Mouse (Mus musculus): ENCODE results near the gene Miox. TPM values are rescaled to one million over a fixed set of nuclear protein-coding genes. Genes with fewer than 3 reads are reported as not detected.

The Miox gene
- total and polyA plus RNA-seq, 3 experiments = not detected

GRCm38 (mm10) chr15:89350447-89350846 is 16.2 kb downstream of the Miox start:
- H3K27ac ChIP-seq = peak overlapping the region; percentile 82
- WGBS = 57% methylated on average over 5 of the region's 5 CpGs
- H3K9ac ChIP-seq (ENCODE audit: low read depth, low read length) = peak overlapping the region; percentile 29; the same call in 1 of the 2 replicates
- H3K4me3 ChIP-seq = peak overlapping the region; percentile 32
- H3K27me3 ChIP-seq (ENCODE audit: control insufficient read depth, insufficient read depth, low read length) = no peaks in the 10 kb centered on the region
- peaks cover 3% of the 10 kb centered on the region for H3K79me2 ChIP-seq (replicated peaks; ENCODE audit: control insufficient read depth, insufficient read depth, low read length)
- peaks cover 7% of the 10 kb centered on the region for H3K4me1 ChIP-seq (ENCODE audit: control insufficient read depth, insufficient read depth, low read length)
- H3K36me3 ChIP-seq (ENCODE audit: control insufficient read depth, insufficient read depth, low read length) = no peaks in the 10 kb centered on the region; the same call in 1 of the 2 replicates
- intact Hi-C loops (cut with DNase I) = no loop called here
- no peak for DNase-seq
- TF ChIP-seq POLR2A (IDR thresholded peaks at IDR 0.05; ENCODE audit: insufficient read depth, low read depth, low read length) (peak; percentile 69), EP300 (IDR thresholded peaks at IDR 0.05; ENCODE audit: insufficient read depth, low read depth, low read length) (0 out of 2 replicates have a peak, but pooled peaks have one; percentile 23), CTCF (IDR thresholded peaks at IDR 0.05) (0 out of 2 replicates have a peak, but pooled peaks have one; percentile 3)

- 67% methylated on average over 15 of the region's 15 CpGs for WGBS
Measured at GRCm38 (mm10) chr15:89351302-89351701, 17.1 kb downstream of the Miox start.

GRCm38 (mm10) chr15:89352054-89352453 is 17.9 kb downstream of the Miox start:
- TF ChIP-seq CTCF (IDR thresholded peaks at IDR 0.05) (no peak), POLR2A (IDR thresholded peaks at IDR 0.05; ENCODE audit: insufficient read depth, low read depth, low read length) (no peak), EP300 (IDR thresholded peaks at IDR 0.05; ENCODE audit: insufficient read depth, low read depth, low read length) (no peak)
- Histone ChIP-seq H3K36me3 (ENCODE audit: control insufficient read depth, insufficient read depth, low read length) (no peaks in the 10 kb centered on the region; the same call in 1 of the 2 replicates), H3K9ac (ENCODE audit: low read depth, low read length) (no peak overlapping the region), H3K4me1 (ENCODE audit: control insufficient read depth, insufficient read depth, low read length) (peaks cover 7% of the 10 kb centered on the region), H3K27me3 (ENCODE audit: control insufficient read depth, insufficient read depth, low read length) (no peaks in the 10 kb centered on the region), H3K79me2 (replicated peaks; ENCODE audit: control insufficient read depth, insufficient read depth, low read length) (peaks cover 3% of the 10 kb centered on the region), H3K4me3 (no peak overlapping the region), H3K27ac (no peak overlapping the region)
- no peak for DNase-seq
- WGBS = 90% methylated on average over 14 of the region's 14 CpGs
- intact Hi-C loops (cut with DNase I) = no loop called here

More at GRCm38 (mm10) chr15:89351302-89351701, 17.1 kb downstream of the Miox start:
- DNase-seq = no peak
- peak overlapping the region; percentile 82 for H3K27ac ChIP-seq
- TF ChIP-seq EP300 (IDR thresholded peaks at IDR 0.05; ENCODE audit: insufficient read depth, low read depth, low read length) = no peak
- TF ChIP-seq POLR2A (IDR thresholded peaks at IDR 0.05; ENCODE audit: insufficient read depth, low read depth, low read length) = no peak
- no peak for TF ChIP-seq CTCF (IDR thresholded peaks at IDR 0.05)
- H3K27me3 ChIP-seq (ENCODE audit: control insufficient read depth, insufficient read depth, low read length) = no peaks in the 10 kb centered on the region
- no peak overlapping the region for H3K4me3 ChIP-seq
- no peaks in the 10 kb centered on the region; the same call in 1 of the 2 replicates for H3K36me3 ChIP-seq (ENCODE audit: control insufficient read depth, insufficient read depth, low read length)
- intact Hi-C loops (cut with DNase I) = no loop called here
- H3K9ac ChIP-seq (ENCODE audit: low read depth, low read length) = no peak overlapping the region
- H3K4me1 ChIP-seq (ENCODE audit: control insufficient read depth, insufficient read depth, low read length) = peaks cover 7% of the 10 kb centered on the region
- peaks cover 3% of the 10 kb centered on the region for H3K79me2 ChIP-seq (replicated peaks; ENCODE audit: control insufficient read depth, insufficient read depth, low read length)

GRCm38 (mm10) chr15:89352795-89353194 is 18.6 kb downstream of the Miox start:
- intact Hi-C loops (cut with DNase I) = no loop called here
- H3K4me1 ChIP-seq (ENCODE audit: control insufficient read depth, insufficient read depth, low read length) = peaks cover 7% of the 10 kb centered on the region
- no peak overlapping the region for H3K4me3 ChIP-seq
- 97% methylated on average over 12 of the region's 12 CpGs for WGBS
- DNase-seq = no peak
- H3K9ac ChIP-seq (ENCODE audit: low read depth, low read length) = no peak overlapping the region
- TF ChIP-seq POLR2A (IDR thresholded peaks at IDR 0.05; ENCODE audit: insufficient read depth, low read depth, low read length) (no peak), EP300 (IDR thresholded peaks at IDR 0.05; ENCODE audit: insufficient read depth, low read depth, low read length) (no peak), CTCF (IDR thresholded peaks at IDR 0.05) (no peak)
- no peak overlapping the region for H3K27ac ChIP-seq
- peaks cover 3% of the 10 kb centered on the region for H3K79me2 ChIP-seq (replicated peaks; ENCODE audit: control insufficient read depth, insufficient read depth, low read length)
- no peaks in the 10 kb centered on the region for H3K27me3 ChIP-seq (ENCODE audit: control insufficient read depth, insufficient read depth, low read length)
- H3K36me3 ChIP-seq (ENCODE audit: control insufficient read depth, insufficient read depth, low read length) = no peaks in the 10 kb centered on the region; the same call in 1 of the 2 replicates

- Histone ChIP-seq H3K79me2 (replicated peaks; ENCODE audit: control insufficient read depth, insufficient read depth, low read length) (peaks cover 3% of the 10 kb centered on the region), H3K9ac (ENCODE audit: low read depth, low read length) (no peak overlapping the region), H3K36me3 (ENCODE audit: control insufficient read depth, insufficient read depth, low read length) (no peaks in the 10 kb centered on the region; the same call in 1 of the 2 replicates), H3K4me3 (no peak overlapping the region), H3K27me3 (ENCODE audit: control insufficient read depth, insufficient read depth, low read length) (no peaks in the 10 kb centered on the region), H3K27ac (no peak overlapping the region), H3K4me1 (ENCODE audit: control insufficient read depth, insufficient read depth, low read length) (peaks cover 7% of the 10 kb centered on the region)
- WGBS = 95% methylated on average over 16 of the region's 16 CpGs
- intact Hi-C loops (cut with DNase I) = loop anchor here (2.0 kb wide), 2 partner anchors 19 to 39 kb away; partner anchors contain the start of genes Sbf1 and Sco2
- TF ChIP-seq EP300 (IDR thresholded peaks at IDR 0.05; ENCODE audit: insufficient read depth, low read depth, low read length) (no peak), CTCF (IDR thresholded peaks at IDR 0.05) (no peak), POLR2A (IDR thresholded peaks at IDR 0.05; ENCODE audit: insufficient read depth, low read depth, low read length) (no peak)
- no peak for DNase-seq
Measured at GRCm38 (mm10) chr15:89353837-89354236, 19.6 kb downstream of the Miox start.

- no peaks in the 10 kb centered on the region; the same call in 1 of the 2 replicates for H3K36me3 ChIP-seq (ENCODE audit: control insufficient read depth, insufficient read depth, low read length)
Measured at GRCm38 (mm10) chr15:89354455-89354854, 20.3 kb downstream of the Miox start.

More at GRCm38 (mm10) chr15:89354455-89354854, 20.3 kb downstream of the Miox start:
- TF ChIP-seq POLR2A (IDR thresholded peaks at IDR 0.05; ENCODE audit: insufficient read depth, low read depth, low read length) (no peak), CTCF (IDR thresholded peaks at IDR 0.05) (no peak), EP300 (IDR thresholded peaks at IDR 0.05; ENCODE audit: insufficient read depth, low read depth, low read length) (no peak)
- Histone ChIP-seq H3K79me2 (replicated peaks; ENCODE audit: control insufficient read depth, insufficient read depth, low read length) (peaks cover 3% of the 10 kb centered on the region), H3K4me1 (ENCODE audit: control insufficient read depth, insufficient read depth, low read length) (peaks cover 7% of the 10 kb centered on the region), H3K9ac (ENCODE audit: low read depth, low read length) (peak overlapping the region; percentile 95), H3K27ac (peak overlapping the region; percentile 90; the same call in 1 of the 2 replicates), H3K4me3 (peak overlapping the region; percentile 97), H3K27me3 (ENCODE audit: control insufficient read depth, insufficient read depth, low read length) (no peaks in the 10 kb centered on the region)
- intact Hi-C loops (cut with DNase I) = loop anchor here (2.0 kb wide), 2 partner anchors 18 to 40 kb away; partner anchors contain the start of genes Sbf1 and Sco2
- DNase-seq = no peak
- 41% methylated on average over 7 of the region's 7 CpGs for WGBS

All from heart, adult 2 months (tissue).